Mouse (Mus musculus) stomach, embryonic 16.5 days (tissue): Measurements from ENCODE around the gene Zfp941. TPM values are rescaled to one million over a fixed set of nuclear protein-coding genes. Genes with fewer than 3 reads are reported as not detected.
"Not testable (repeated sequence)": the region's sequence is repeated elsewhere in the genome, so short reads cannot be mapped to it uniquely, and the experiment has no call there.

ENCODE experiments used
- ATAC-seq: fragments of 200-750 bp; cut with Nextera tagmentation; 2 replicates; pipeline ENCODE4 v1.8.0; 2017; ENCODE audit warnings: moderate number of reproducible peaks, moderate TSS enrichment; ENCODE audit not compliant: insufficient read depth, low FRiP score
- H3K27ac ChIP-seq: fragments of 300-500 bp; sonication (generic); 2 replicates; pipeline ENCODE4 v1.5.1; 2014; ENCODE audit warnings: low read length
- H3K27me3 ChIP-seq: fragments of 300-500 bp; sonication (generic); 2 replicates; pipeline ENCODE4 v1.6.1; 2014; ENCODE audit warnings: low read length, control low read depth, mixed read lengths; ENCODE audit not compliant: control insufficient read depth, insufficient read depth
- H3K36me3 ChIP-seq: fragments of 300-500 bp; sonication (generic); 2 replicates; pipeline ENCODE4 v1.6.1; 2014; ENCODE audit warnings: low read length; ENCODE audit not compliant: control insufficient read depth, insufficient read depth
- H3K4me1 ChIP-seq: fragments of 300-500 bp; sonication (generic); 2 replicates; pipeline ENCODE4 v1.6.1; 2014; ENCODE audit warnings: low read length, control low read depth, mixed read lengths; ENCODE audit not compliant: control insufficient read depth, insufficient read depth
- H3K4me2 ChIP-seq: fragments of 300-500 bp; sonication (generic); 2 replicates; pipeline ENCODE4 v1.6.1; 2014; ENCODE audit warnings: low read depth, low read length, mixed read lengths
- H3K4me3 ChIP-seq: fragments of 300-500 bp; sonication (generic); replicated peaks from 2 replicates; pipeline ENCODE4 v1.5.1; 2014; ENCODE audit warnings: mild to moderate bottlenecking, low read length
- H3K9ac ChIP-seq: fragments of 300-500 bp; sonication (generic); 2 replicates; pipeline ENCODE4 v1.6.1; 2014; ENCODE audit warnings: low read length
- H3K9me3 ChIP-seq: fragments of 300-500 bp; sonication (generic); replicated peaks from 2 replicates; pipeline ENCODE4 v1.6.1; 2016; ENCODE audit warnings: low read length, control low read depth; ENCODE audit not compliant: control insufficient read depth
- WGBS: fragments of 180-500 bp; shearing (Covaris S2); extraction: QIAGEN DNeasy Blood & Tissue Kit; methylation state at CpG from one replicate; pipeline ENCODE4 v1.1.7; 2014; 5-methylcytosine and 5-hydroxymethylcytosine counted together
- polyA plus RNA-seq: library from polyadenylated mRNA; unstranded; fragments of >200 nt; fragmentation: Nextera tagmentation; extraction: Ambion mirVana; gene quantifications from 2 replicates; pipeline ENCODE4 v1.2.1, GENCODE M21; 2015

The Zfp941 gene
- polyA plus RNA-seq, 1 experiment from 2014 or later = 1.9 TPM

- Histone ChIP-seq H3K9me3 (no peaks in the 10 kb centered on the region), H3K9ac (no peak overlapping the region), H3K4me3 (no peak overlapping the region), H3K4me1 (no peaks in the 10 kb centered on the region), H3K4me2 (no peak overlapping the region), H3K27ac (no peak overlapping the region), H3K27me3 (no peaks in the 10 kb centered on the region), H3K36me3 (no peaks in the 10 kb centered on the region)
- ATAC-seq = no peak
- 62% methylated on average over 2 of the region's 2 CpGs for WGBS
These were observed 23.8 kb downstream of the Zfp941 start for GRCm38 (mm10) chr7:140798212-140798611.

DNA sequence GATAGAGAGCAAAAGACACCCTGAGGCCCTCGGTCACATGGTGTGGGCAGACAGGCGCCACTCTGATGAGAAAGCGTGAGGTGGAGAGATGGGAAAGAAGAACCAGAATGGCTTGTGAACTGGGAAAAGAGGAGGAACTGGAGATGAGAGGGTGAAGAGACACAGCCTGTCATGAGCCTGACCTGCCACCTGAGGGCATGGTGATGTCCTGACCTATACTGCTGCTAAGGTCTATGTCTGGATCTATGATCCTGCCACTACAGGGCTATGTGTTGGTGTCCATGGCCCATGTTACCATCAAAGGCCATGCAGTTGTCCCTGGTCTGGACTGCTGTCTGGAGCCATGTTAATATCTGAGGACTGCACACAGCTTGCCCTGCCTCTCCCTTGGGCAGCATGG is 24.4 kb downstream of the Zfp941 start:
- Histone ChIP-seq H3K36me3 (no peaks in the 10 kb centered on the region), H3K4me3 (no peak overlapping the region), H3K27ac (no peak overlapping the region), H3K27me3 (no peaks in the 10 kb centered on the region), H3K4me1 (no peaks in the 10 kb centered on the region), H3K9ac (no peak overlapping the region), H3K9me3 (no peaks in the 10 kb centered on the region), H3K4me2 (no peak overlapping the region)
- ATAC-seq = no peak
- WGBS = 83% methylated on average over 3 of the region's 3 CpGs

GRCm38 (mm10) chr7:140793541-140793940 is 28.4 kb downstream of the Zfp941 start:
- Histone ChIP-seq H3K4me1 (no peaks in the 10 kb centered on the region), H3K9me3 (no peaks in the 10 kb centered on the region), H3K36me3 (no peaks in the 10 kb centered on the region), H3K27me3 (no peaks in the 10 kb centered on the region), H3K4me2 (no peak overlapping the region), H3K4me3 (no peak overlapping the region), H3K27ac (no peak overlapping the region), H3K9ac (no peak overlapping the region)
- ATAC-seq = no peak
- 48% methylated on average over 4 of the region's 4 CpGs for WGBS

DNA sequence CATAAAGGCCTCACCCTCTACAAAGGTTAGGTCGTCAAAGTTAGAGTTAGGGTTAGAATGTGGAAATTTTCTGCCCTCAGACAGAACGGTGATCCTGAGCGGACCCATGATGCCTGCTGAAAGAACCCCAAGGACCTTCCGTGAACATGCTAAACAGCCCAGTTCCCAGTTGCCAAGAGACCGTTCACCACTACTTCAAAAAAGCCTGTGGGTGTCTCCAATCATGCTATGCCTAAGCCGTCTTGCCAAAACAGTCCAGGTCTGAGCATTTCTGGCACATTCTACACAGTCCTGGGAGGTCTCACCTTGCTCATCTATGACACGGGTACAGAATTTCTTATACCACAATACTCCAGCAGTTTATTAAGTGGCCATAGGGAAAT is 33.9 kb downstream of the Zfp941 start:
- no peak for ATAC-seq
- no peak overlapping the region for H3K4me2 ChIP-seq
- no peaks in the 10 kb centered on the region for H3K27me3 ChIP-seq
- H3K27ac ChIP-seq = no peak overlapping the region
- no peaks in the 10 kb centered on the region for H3K36me3 ChIP-seq
- no peaks in the 10 kb centered on the region for H3K9me3 ChIP-seq
- 83% methylated on average over 7 of the region's 7 CpGs for WGBS
- H3K9ac ChIP-seq = no peak overlapping the region
- H3K4me3 ChIP-seq = no peak overlapping the region
- no peaks in the 10 kb centered on the region for H3K4me1 ChIP-seq

DNA sequence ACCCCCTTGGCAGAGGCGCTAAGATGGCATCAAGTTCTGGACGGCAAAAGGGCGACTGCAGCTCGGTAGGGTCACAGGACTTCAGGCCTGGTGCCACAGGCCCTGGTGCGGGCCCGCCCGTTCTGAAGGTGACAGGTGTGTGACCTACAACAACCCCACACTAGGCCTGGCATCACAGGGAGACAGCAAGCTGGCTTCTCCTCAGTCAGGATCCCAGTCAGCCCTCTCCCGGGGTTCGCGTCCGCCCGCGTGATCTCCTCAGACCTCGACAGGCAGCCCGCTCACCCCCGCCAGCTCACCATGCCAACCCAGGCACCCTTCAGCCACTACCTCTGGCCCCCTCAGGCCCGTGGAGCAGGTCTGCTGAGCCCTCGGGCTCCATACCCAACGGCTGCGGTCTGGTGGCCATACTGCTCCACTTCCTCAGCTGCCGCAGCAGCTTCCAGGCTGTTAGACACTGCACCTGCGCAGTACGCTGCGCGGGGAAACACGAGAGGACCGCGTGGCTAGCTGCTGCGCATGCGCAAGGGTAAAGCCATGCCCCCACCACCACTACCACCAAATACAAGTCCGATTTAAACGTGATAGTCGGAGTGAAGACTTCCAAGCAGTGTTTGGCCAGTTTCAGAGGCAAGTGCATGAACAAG is 34.4 kb downstream of the Zfp941 start, which contains the start of gene Syce1:
Syce1 (minus strand) TSS at position 447 of the 647 bp plus-strand sequence.
- Histone ChIP-seq H3K9ac (no peak within 1 kb of the TSS), H3K4me2 (no peak within 1 kb of the TSS), H3K4me1 (no peaks in the 10 kb centered on the region), H3K36me3 (no peaks in the 10 kb centered on the region), H3K27ac (no peak within 1 kb of the TSS), H3K9me3 (no peaks in the 10 kb centered on the region), H3K27me3 (no peaks in the 10 kb centered on the region), H3K4me3 (no peak within 1 kb of the TSS)
- ATAC-seq = no peak
- WGBS = 76% methylated on average over 33 of the region's 33 CpGs

GRCm38 (mm10) chr7:140780548-140780947 is 41.4 kb downstream of the Zfp941 start:
- no peak overlapping the region for H3K4me3 ChIP-seq
- no peaks in the 10 kb centered on the region for H3K9me3 ChIP-seq
- no peaks in the 10 kb centered on the region for H3K36me3 ChIP-seq
- H3K4me1 ChIP-seq = no peaks in the 10 kb centered on the region
- no peaks in the 10 kb centered on the region for H3K27me3 ChIP-seq
- no peak for ATAC-seq
- H3K4me2 ChIP-seq = no peak overlapping the region
- H3K9ac ChIP-seq = no peak overlapping the region
- no peak overlapping the region for H3K27ac ChIP-seq
- 77% methylated on average over 4 of the region's 4 CpGs for WGBS

- Histone ChIP-seq H3K27me3 (no peaks in the 10 kb centered on the region), H3K36me3 (no peaks in the 10 kb centered on the region), H3K4me3 (no peak overlapping the region), H3K9ac (no peak overlapping the region), H3K9me3 (no peaks in the 10 kb centered on the region), H3K4me1 (no peaks in the 10 kb centered on the region), H3K4me2 (no peak overlapping the region), H3K27ac (no peak overlapping the region)
- no peak for ATAC-seq
- WGBS = 67% methylated on average over 12 of the region's 12 CpGs
These were observed 55.9 kb downstream of the Zfp941 start for GRCm38 (mm10) chr7:140765888-140766739.

- not testable (repeated sequence) for ATAC-seq, H3K36me3 ChIP-seq, H3K9ac ChIP-seq, H3K4me2 ChIP-seq, H3K4me1 ChIP-seq, H3K4me3 ChIP-seq, H3K27me3 ChIP-seq, H3K9me3 ChIP-seq, H3K27ac ChIP-seq
- 65% methylated on average over 1 of the region's 1 CpGs for WGBS
These were observed 56.6 kb downstream of the Zfp941 start for GRCm38 (mm10) chr7:140765391-140765790.

DNA sequence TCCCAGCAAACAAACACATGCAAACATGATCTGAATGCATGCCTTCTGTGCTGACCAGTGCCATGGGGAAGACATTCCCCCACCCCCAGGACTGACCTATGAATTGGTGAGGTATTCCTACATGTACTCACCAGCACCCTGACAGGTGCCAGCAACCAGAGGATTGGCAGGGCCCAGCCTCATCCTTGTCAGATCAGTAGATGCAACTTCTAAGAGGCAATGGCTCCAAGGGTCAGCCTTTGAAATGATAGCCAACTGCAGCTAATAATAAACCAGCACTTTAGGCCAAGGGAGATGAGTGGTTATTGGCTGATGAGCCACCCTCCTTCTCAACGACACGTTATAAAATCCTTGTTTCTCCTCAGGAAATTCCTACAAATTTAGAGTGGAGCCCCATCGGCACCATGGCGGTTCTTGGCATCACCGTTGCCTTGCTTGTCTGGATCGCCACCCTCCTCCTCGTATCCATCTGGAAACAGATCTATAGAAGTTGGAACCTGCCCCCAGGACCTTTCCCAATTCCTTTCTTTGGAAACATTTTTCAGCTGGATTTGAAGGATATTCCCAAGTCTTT is 58.4 kb downstream of the Zfp941 start, which contains the start of gene Cyp2e1:
Cyp2e1 (plus strand) TSS at position 293 of the 574 bp plus-strand sequence.
- Histone ChIP-seq H3K4me3 (no peak within 1 kb of the TSS), H3K9me3 (no peaks in the 10 kb centered on the region), H3K4me1 (no peaks in the 10 kb centered on the region), H3K9ac (no peak within 1 kb of the TSS), H3K4me2 (no peak within 1 kb of the TSS), H3K27ac (no peak within 1 kb of the TSS), H3K27me3 (no peaks in the 10 kb centered on the region), H3K36me3 (no peaks in the 10 kb centered on the region)
- WGBS = 87% methylated on average over 7 of the region's 7 CpGs
- no peak for ATAC-seq
